Mouse (Mus musculus): ENCODE data around the gene Gm20388.

- TF ChIP-seq CTCF (IDR thresholded peaks at IDR 0.05; ENCODE audit: low read depth, low read length) (no peak), TAL1 (conservative IDR thresholded peaks at IDR 0.05; ENCODE audit: low read depth, low read length) (no peak), POLR2AphosphoS5 (IDR thresholded peaks at IDR 0.05; ENCODE audit: insufficient replicate concordance, low read depth, low read length) (no peak), GATA1 (IDR thresholded peaks at IDR 0.05; ENCODE audit: borderline replicate concordance, low read length) (no peak), GATA2 (IDR thresholded peaks at IDR 0.05; ENCODE audit: borderline replicate concordance, low read depth, low read length) (no peak)
These were observed 316.9 kb downstream of the Gm20388 start for GRCm38 (mm10) chr8:120227578-120227876.

Measured in G1E (cell line).